Mouse (Mus musculus): ENCODE measurements around the gene Tmem209.

Gene Tmem209

DNA sequence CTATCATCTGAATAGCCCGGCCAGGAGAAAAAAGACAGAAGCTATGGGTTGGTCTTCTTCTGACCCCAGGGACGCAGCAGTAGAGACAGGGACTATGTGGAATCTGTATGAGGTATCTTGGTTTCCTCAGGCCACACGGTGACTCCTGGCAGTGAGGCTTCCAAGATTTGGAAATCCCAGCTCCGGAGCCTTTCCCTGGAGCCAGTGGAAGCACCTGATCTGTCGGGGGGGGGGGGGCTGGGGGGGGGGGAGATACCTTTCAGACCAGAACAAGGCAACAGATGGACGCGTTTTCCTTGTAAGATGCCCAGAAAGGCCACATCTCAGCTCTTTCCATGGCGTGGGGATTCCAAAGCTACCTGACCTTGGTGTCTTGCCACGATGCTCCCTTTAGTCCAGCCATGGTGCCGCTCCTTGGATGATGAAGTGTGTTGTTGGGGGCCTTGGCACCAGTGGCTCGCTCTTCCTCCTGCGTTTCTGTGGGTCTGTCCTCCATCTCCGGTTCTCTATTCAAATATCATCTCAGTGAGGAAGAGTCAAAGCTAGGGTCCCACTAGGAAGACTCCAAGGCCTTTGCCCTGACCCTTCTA, 47.7 kb downstream of the Tmem209 start:
- DNase-seq (ENCODE audit: low spot score in 2 of 2) = no peak

GRCm38 (mm10) chr6:30460750-30461446, 48.7 kb downstream of the Tmem209 start:
- peak; percentile 77 to 88 for DNase-seq (ENCODE audit: low spot score in 2 of 2)

- peak in 1 of 2 experiments; percentile 67 for DNase-seq (ENCODE audit: low spot score in 2 of 2)
Observed at GRCm38 (mm10) chr6:30459811-30460749, 49.5 kb downstream of the Tmem209 start.

DNA sequence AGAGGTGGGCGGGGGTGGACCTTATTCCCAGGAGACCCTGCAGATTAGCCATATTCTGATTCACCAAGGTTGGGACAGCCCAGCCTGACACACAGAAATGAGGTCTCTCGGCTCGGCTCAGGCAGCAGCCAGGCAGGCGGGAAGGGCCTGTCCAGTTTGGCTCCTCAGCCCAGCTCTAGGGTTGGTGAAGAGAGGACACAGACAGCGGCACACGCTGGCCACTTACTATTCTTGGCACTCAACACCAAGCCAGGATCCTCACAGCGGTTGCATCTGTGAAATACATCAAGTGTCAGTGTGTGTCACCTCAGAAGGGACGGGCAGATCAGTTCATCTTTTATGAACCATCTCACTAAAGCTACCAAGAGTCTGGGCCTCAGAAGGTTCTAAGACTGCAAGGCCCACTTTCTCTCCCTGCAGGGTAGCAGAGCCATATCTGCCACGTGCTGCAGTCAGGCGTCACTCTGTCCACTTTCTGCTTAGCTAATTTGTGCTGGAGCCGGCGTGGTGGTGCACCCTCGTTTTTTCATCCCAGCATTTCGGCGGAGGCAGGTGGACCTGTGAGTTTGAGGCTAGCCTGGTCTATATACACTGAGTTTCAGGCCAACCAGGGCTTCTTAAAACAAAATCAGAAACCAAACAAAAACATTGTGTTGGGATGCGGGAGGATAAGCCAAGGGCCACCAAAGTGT, 50.4 kb downstream of the Tmem209 start:
- no peak for DNase-seq (ENCODE audit: low spot score in 2 of 2)

DNA sequence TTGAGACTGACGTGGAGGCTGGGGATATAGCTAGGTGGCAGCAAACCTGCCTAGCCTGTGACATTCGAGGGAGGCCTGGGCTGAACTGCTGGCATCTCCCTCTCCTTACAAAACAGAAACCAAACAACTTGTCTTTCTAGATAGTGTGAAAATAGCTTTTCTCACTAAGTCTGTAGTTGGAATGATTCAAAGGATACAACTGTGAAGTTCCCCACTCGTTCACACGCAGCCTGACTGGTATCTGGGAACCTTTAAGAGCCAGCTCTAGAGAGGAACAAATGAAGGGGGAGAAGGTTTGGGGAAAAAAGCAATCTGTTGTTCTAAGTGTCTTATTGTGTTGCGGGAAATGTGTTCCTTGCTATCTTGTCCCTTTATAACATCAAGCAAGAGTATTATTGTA, 51.0 kb downstream of the Tmem209 start:
- DNase-seq (ENCODE audit: low spot score in 2 of 2) = no peak

GRCm38 (mm10) chr6:30456991-30457390, 52.6 kb downstream of the Tmem209 start:
- no peak for DNase-seq (ENCODE audit: low spot score in 2 of 2)

- DNase-seq (ENCODE audit: low spot score in 2 of 2) = no peak
Observed at GRCm38 (mm10) chr6:30439576-30439975, 70.0 kb downstream of the Tmem209 start.

GRCm38 (mm10) chr6:30437054-30437453, 72.5 kb downstream of the Tmem209 start:
- no peak for DNase-seq (ENCODE audit: low spot score in 2 of 2)

GRCm38 (mm10) chr6:30436476-30436875, 73.1 kb downstream of the Tmem209 start:
- no peak for DNase-seq (ENCODE audit: low spot score in 2 of 2)

- no peak for DNase-seq (ENCODE audit: low spot score in 2 of 2)
Observed at GRCm38 (mm10) chr6:30432461-30433192, 77.0 kb downstream of the Tmem209 start.
